Mouse (Mus musculus) kidney, adult 18-20 months (tissue): Measurements from ENCODE around the gene Dock2.
"Not testable (repeated sequence)": the region's sequence is repeated elsewhere in the genome, so short reads cannot be mapped to it uniquely, and the experiment has no call there.

Experiments
- DNase-seq: peaks from one replicate; pipeline ENCODE4 v3.0.0; 2021

Dock2 gene

DNA sequence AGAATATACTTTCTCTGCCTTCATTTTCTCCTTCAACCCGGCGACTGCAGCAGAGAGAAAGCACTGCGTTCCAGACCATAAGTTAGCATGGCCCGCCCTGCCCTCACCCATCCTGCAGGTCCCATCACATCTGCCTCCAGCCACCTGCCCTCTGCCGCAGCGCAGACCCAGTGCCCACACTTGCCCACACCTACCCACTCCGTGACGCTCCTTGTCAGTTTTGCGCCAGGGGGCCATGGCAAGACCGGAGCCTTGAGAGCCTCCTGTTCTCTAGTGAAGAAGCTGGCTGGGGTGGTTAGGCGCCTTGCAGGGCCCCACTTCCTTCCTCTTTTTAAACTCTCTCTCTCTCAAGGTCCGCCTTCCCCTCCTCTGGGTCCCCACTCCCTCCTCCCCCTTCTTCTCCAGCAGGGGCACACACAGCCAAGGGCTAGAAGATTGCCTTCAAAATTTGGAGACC, at the start of gene Dock2:
TSS of gene Dock2 (minus strand) at position 306 of the 457 bp plus-strand sequence.
- no peak for DNase-seq

- DNase-seq, result no peak
Measured at GRCm38 (mm10) chr11:34832678-34833077, 49.0 kb upstream of the Dock2 start.

DNA sequence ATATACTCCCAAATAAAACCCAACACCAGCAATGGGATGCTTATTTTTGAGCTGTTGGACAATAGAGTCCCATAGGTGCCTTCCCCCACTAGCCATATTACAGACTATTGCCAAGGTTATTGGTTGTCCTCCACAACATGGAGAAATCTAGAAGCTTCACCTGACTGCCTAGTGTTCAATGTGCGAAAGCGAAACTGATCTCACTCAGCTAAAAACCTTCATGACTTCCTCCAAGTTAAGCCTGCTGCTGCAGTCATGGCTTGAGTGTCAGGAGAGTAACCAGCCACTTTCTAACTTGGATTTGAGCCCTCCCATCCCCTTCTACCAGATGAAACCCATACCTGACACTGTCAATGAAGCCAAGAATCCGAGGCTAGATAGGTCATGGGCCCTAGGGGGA, 44.1 kb upstream of the Dock2 start:
- no peak for DNase-seq

DNA sequence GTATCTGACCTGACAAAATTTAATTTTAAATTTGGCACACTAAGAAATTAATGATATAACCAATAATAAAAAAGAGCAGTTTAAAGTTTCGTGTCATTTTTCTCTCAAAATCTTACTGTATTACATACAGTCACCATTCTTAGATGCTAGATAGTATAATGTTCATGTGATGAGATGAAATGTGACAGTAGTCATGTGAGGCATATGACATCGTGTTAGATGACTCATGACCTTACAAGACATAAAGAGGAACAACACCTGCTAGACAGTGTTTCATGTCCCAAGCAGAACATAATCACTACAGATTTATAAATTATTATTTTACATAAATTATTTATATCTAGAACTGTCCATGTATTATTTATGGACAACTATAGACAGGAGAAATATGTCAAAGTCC, 43.2 kb upstream of the Dock2 start:
- DNase-seq, result no peak

- DNase-seq, result no peak
Measured at GRCm38 (mm10) chr11:34824791-34825190, 41.1 kb upstream of the Dock2 start.

- no peak for DNase-seq
Measured at GRCm38 (mm10) chr11:34814767-34815166, 31.1 kb upstream of the Dock2 start.

- DNase-seq, result no peak
Measured at GRCm38 (mm10) chr11:34814319-34814718, 30.6 kb upstream of the Dock2 start.

DNA sequence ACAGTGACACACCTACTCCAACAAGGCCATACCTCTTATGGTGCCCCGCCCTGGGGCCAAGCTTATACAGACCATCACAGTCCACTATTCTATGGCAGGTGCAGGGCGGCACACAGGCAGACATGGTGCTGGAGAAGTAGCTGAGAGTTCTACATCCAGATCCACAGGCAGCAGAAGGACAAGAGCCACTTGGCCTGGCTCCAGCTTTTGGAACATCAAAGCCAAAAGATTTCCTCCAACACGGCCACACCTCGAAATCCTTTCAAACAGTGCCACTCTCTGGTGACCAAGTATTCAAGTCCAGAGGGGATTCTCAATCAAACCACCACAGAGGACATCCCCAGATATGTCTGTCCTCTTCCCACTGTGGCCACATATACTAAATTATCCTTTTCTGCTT, 21.3 kb upstream of the Dock2 start:
- not testable (repeated sequence) for DNase-seq

DNA sequence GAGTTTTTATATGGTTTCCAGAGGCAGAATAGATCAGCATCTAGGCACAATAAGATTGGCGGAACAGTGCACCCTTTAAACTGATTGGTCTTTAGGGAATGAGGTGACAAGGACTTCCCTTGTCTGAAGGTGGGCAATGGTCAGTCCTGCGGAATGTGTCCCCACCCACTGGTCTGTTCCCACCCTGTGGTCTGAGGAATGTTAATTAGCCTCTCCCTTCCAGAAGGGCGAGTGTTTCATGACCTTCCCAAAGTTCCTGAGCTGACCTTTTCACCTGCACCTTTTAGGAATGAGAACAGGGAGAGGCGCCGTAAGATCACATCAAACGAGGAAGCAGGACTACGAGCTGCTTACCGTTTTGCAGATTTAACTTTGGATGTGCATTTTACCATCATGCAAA, 14.4 kb upstream of the Dock2 start:
- DNase-seq, result not testable (repeated sequence)

GRCm38 (mm10) chr11:34796097-34796496, 12.4 kb upstream of the Dock2 start:
- DNase-seq, result no peak

- no peak for DNase-seq
Measured at GRCm38 (mm10) chr11:34791872-34792271, 8.2 kb upstream of the Dock2 start.

- DNase-seq, result no peak
Measured at GRCm38 (mm10) chr11:34784864-34785263, 1.2 kb upstream of the Dock2 start.

- peak; percentile 4 for DNase-seq
Measured at GRCm38 (mm10) chr11:34782516-34783430, 919 bp downstream of the Dock2 start.

DNA sequence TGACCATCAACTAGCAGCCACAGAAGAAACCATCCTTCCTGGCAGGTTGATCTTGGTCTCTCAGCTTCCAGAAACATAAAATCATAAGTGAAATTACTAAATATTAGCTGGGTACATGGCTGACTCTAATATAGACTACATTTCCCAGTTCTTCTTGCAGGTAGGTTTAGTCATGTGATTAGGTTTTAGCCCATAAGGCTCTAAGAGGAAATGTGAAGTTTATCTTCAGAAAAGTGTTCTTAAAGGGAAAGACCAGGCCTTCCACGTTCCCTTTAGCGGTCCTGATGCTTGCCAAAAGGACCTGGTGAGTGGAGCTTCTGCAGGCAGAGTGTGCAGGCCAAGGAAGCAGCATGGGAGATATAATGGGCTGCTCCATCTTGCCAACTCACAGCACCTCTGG, 2.9 kb downstream of the Dock2 start:
- DNase-seq, result no peak

DNA sequence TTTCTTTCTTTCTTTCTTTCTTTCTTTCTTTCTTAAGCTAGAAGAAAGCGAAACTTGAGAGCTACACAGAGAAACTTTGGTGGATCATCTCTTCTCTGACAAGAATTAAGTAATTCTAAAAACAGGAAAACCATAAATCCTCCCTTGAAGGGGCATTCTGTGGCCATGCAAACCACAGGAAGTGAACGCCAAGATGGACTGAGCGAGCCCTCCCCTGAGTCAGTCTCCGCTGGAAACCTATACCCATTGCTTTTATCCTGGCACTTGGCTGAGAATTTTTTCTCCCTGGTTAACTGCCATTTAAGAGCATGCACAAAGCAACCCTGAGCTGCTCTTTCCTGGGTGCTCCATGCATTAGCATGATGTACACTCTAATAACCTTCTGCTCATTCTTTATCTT, 3.7 kb downstream of the Dock2 start:
- DNase-seq, result no peak

DNA sequence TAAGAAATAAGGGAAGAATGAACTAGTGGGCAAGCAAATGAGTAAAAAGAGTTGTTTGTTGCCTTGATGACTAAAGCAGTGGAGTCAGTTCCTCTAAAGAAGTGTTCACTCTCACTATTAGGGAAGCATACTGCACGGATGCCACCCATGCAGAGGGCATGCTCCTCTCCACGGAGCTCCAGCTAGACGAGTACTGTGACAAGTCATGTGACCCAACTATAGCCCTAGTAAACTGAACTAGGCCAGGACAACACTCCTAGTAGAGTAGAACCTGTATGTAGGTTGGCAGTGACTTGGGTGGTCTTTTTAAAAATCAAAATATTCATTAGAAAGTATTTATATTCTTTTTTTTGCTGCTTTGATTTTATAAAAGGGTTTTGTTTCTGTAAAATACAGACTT, 5.3 kb downstream of the Dock2 start:
- DNase-seq, result no peak

GRCm38 (mm10) chr11:34777529-34777928, 6.2 kb downstream of the Dock2 start:
- DNase-seq, result no peak

- no peak for DNase-seq
Measured at GRCm38 (mm10) chr11:34776054-34776453, 7.6 kb downstream of the Dock2 start.

DNA sequence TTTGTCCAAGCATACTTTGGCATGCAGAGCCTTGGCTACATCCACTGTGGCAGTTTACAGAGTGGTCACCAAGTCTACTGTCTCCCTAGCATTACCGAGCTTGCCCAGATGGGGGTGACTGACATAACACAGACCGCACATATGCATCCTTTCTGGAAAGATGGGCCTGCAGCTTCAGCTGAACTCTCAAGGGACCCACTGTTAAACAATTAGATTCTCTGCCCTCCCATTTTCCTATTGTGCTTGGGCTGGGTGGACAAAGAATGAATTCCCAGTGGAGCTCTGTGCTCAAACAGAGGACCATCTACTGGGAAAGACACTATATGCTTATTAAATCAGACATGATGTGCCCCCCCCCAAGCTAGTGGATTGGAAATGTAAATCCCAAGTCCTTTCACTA, 9.1 kb downstream of the Dock2 start:
- no peak for DNase-seq

DNA sequence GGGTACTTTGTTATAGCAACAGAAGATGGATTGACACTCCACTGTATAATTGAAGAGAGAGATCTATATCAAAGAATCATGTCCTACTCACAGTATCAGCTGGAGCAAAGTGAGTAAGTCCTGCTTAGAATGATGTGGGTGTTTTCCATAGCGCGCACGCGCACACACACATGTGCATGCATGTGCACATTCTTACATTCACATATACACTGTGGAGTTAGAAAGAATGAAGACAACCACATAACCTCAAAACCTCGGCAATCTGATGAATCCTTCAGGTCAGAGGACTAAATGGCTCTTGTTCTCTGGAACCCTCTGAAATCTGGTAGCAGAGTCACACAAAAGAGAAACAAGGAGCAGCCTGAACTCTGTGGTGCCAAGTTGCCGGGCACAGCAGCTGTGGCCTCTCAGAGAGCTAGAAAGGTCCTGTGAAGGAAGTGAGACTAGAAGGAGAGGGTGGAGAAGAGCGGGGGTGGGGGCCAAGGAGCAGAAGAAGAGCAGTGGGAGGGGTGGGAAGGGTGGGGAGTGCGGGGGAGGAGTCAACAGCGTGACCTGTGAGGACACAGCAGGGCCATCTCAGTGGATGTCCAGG, 10.3 kb downstream of the Dock2 start:
- DNase-seq, result no peak

DNA sequence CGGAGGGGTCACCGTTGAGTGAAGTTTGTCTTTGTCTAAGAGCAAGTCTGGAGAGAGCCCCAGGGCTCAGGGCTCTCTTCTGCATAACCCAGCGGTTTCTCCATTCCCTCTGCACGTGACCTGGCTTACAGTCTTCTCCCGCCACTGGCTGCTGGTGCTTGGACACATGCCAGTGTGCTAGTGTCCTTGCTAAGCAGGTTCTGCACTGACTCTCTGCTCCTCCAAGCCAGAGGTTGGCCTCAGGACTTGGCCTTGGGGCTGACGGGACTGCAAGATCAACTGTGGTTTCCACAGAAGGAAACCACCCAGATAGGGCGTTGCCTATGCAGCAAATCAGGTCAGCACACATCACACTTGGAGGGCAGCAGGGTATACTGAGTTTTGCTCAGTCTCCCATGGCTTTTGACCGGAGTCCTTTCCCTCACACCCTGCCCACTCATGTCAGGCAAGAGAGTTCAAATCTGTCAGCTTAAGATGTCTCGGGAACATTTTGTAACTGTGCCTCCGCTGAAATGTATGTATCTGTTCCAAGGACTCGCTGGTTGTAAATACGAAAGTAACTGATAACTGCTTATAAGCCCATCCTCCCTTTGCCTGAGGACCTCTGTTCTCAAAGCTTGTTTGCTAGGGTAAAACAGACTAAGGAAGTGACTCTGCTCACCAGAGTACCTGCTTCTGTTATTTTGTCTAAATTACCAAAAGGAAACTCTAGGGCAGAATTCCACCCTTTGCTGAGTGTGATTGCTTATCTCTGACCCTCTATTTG, 12.3 kb downstream of the Dock2 start:
- peak; percentile 48 for DNase-seq

- DNase-seq, result no peak
Measured at GRCm38 (mm10) chr11:34770666-34771065, 13.0 kb downstream of the Dock2 start.

DNA sequence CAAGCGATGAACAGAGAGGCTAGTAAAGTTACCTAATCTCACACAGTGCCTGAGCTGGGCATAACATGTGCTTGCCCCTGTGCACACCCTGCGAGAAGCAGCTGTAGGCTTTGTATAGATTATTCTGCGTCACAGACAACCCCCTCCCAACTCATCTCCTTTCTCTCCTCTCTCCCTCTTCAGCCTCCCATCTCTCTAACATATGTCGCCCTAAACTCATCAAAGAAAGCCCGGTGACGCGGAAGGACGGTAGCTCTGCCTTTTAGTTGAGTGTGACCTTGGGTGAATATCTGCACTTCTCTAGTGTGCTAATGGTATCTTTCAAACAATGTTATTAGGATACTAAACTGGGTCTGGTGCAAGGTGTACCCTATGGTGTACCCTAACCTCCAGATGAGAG, 13.7 kb downstream of the Dock2 start:
- DNase-seq, result no peak

DNA sequence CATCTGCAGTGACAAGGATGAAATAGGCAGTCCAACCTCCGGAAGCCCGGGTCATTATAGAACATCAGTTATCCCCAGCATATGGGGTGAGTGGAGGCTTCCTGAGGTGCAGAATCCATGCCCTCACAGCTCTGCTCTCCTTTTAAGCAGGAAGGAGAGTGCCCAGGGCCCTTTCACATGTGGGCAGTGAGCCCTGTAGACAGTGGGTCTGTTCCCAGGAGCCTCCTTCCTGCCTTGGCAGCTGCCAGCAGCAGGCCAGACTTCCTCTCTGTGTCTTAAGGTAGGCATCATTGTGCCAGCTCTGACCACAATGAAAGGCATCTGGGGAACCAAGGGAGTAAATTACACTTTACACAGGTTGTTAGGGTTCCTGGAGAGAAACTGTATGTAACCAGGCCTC, 14.3 kb downstream of the Dock2 start:
- no peak for DNase-seq
